In genomic region chr19:3853891-3854290, GRCm38 (mm10) we compare ENCODE assay signal across 9 mouse cellular contexts. TPM values are rescaled to one million over a fixed set of nuclear protein-coding genes. Genes with fewer than 3 reads are reported as not detected.
DNase-seq lines count a peak whose midpoint lies in the region; ATAC-seq and TF ChIP-seq lines count a peak whose summit lies in the region.
"Had no signal": no experiment of that assay in that cellular context is flagged by ENCODE, and none has a peak within 500 bp of the region (broad histone marks: within the 10 kb centered on the region; RNA-seq: fewer than 3 reads in every experiment).

No protein-coding gene starts in this region.

- peak; percentile 88 for DNase-seq in liver, adult 2 months (ENCODE audit: extremely low read depth, low read depth, low spot score)
- DNase-seq in liver: no peak
- peak; percentile 71 to 72 for DNase-seq in adrenal gland, postnatal 36 days
- DNase-seq in hindbrain, postnatal 0 days (ENCODE audit: low spot score): peak; percentile 41
- peak; percentile 32 for DNase-seq in midbrain, postnatal 0 days (ENCODE audit: low spot score)
- DNase-seq in heart, postnatal 36 days: no peak
- DNase-seq in spleen, adult 12 weeks (ENCODE audit: low spot score): no peak
- DNase-seq: thymus, adult 18-20 months had no signal

- no peak for ATAC-seq in hindbrain, postnatal 0 days
- ATAC-seq in midbrain, postnatal 0 days (ENCODE audit: low FRiP score): no peak

- no peak overlapping the region for H3K27ac ChIP-seq in liver, adult 2 months (replicated peaks; ENCODE audit: insufficient read depth, low read depth, low read length)
- H3K27ac ChIP-seq in hindbrain, postnatal 0 days: no peak overlapping the region
- no peak overlapping the region for H3K27ac ChIP-seq in midbrain, postnatal 0 days (ENCODE audit: low read depth, low read length)
- H3K27ac ChIP-seq: macrophage had no signal

- no peaks in the 10 kb centered on the region for H3K36me3 ChIP-seq in liver, adult 2 months (ENCODE audit: control insufficient read depth, insufficient read depth, low read length)
- H3K36me3 ChIP-seq in hindbrain, postnatal 0 days (ENCODE audit: insufficient read depth, low read length): no peaks in the 10 kb centered on the region
- H3K36me3 ChIP-seq in midbrain, postnatal 0 days (ENCODE audit: insufficient read depth, low read length): no peaks in the 10 kb centered on the region

- WGBS in liver, adult 2 months: 39% methylated on average over 1 of the region's 1 CpGs
- WGBS in hindbrain, postnatal 0 days: 64% methylated on average over 1 of the region's 1 CpGs
- WGBS in midbrain, postnatal 0 days: 76% methylated on average over 1 of the region's 1 CpGs

- TF ChIP-seq POLR2A in liver, adult 2 months (IDR thresholded peaks at IDR 0.05; ENCODE audit: extremely low read depth, insufficient read depth, low read length): no peak

- H3K27me3 ChIP-seq in liver, adult 2 months (ENCODE audit: control insufficient read depth, insufficient read depth, low read length): no peaks in the 10 kb centered on the region
- no peaks in the 10 kb centered on the region for H3K27me3 ChIP-seq in hindbrain, postnatal 0 days (ENCODE audit: insufficient read depth, low read length)
- H3K27me3 ChIP-seq in midbrain, postnatal 0 days (ENCODE audit: insufficient read depth, low read length): no peaks in the 10 kb centered on the region

- no peak overlapping the region for H3K9ac ChIP-seq in liver, adult 2 months (ENCODE audit: low read depth, low read length)
- H3K9ac ChIP-seq in hindbrain, postnatal 0 days (replicated peaks; ENCODE audit: low read length): no peak overlapping the region
- H3K9ac ChIP-seq in midbrain, postnatal 0 days (replicated peaks; ENCODE audit: low read length, poor library complexity, severe bottlenecking): no peak overlapping the region

- H3K4me1 ChIP-seq in liver, adult 2 months (ENCODE audit: control insufficient read depth, insufficient read depth, low read length): peaks cover 37% of the 10 kb centered on the region
- H3K4me1 ChIP-seq in hindbrain, postnatal 0 days (ENCODE audit: insufficient read depth, low read length): peaks cover 20% of the 10 kb centered on the region
- H3K4me1 ChIP-seq in midbrain, postnatal 0 days (ENCODE audit: insufficient read depth, low read length): peaks cover 14% of the 10 kb centered on the region

- intact Hi-C loops in heart, postnatal 36 days (cut with DNase I): loop anchor here (5.0 kb wide), 1 partner anchor 53 kb away; the partner anchor contains the start of gene Tcirg1

- H3K4me3 ChIP-seq in liver, adult 2 months (ENCODE audit: insufficient read depth, low read depth, low read length): no peak overlapping the region
- no peak overlapping the region; the same call in 1 of the 2 replicates for H3K4me3 ChIP-seq in hindbrain, postnatal 0 days (ENCODE audit: low read length)
- peak overlapping the region; percentile 5; the same call in 1 of the 2 replicates for H3K4me3 ChIP-seq in midbrain, postnatal 0 days (ENCODE audit: low read depth, low read length)

- TF ChIP-seq CTCF in liver, adult 2 months (IDR thresholded peaks at IDR 0.05; ENCODE audit: low read depth, low read length): no peak
- no peak for TF ChIP-seq CTCF in hindbrain, postnatal 0 days (IDR thresholded peaks at IDR 0.05; ENCODE audit: low read depth)
- TF ChIP-seq CTCF in midbrain, postnatal 0 days (IDR thresholded peaks at IDR 0.05): no peak

- H3K79me2 ChIP-seq in liver, adult 2 months (ENCODE audit: control insufficient read depth, insufficient read depth, low read length): peaks cover 28% of the 10 kb centered on the region; the same call in 1 of the 2 replicates

- no peaks in the 10 kb centered on the region for H3K9me3 ChIP-seq in hindbrain, postnatal 0 days (ENCODE audit: low read length)
- H3K9me3 ChIP-seq in midbrain, postnatal 0 days (ENCODE audit: low read length): no peaks in the 10 kb centered on the region

- H3K4me2 ChIP-seq in hindbrain, postnatal 0 days (ENCODE audit: low read depth, low read length): peak overlapping the region; percentile 74
- peak overlapping the region; percentile 67 for H3K4me2 ChIP-seq in midbrain, postnatal 0 days (ENCODE audit: low read depth, low read length, poor library complexity, severe bottlenecking)

RNA-seq across cellular contexts. Expression of gene Chka, which starts 2.3 kb away (rescaled TPM):
- total RNA-seq in liver, adult 2 months (2014; rRNA removed): 11.9 and 26.0 TPM in 2 replicates
- polyA plus RNA-seq in liver, adult 2 months (2012; rRNA removed): 56.7 and 62.0 TPM in 2 replicates
- total RNA-seq in adrenal gland, postnatal 36 days (2021): 100 to 1,000 TPM; 112 to 133 TPM
- 57.3 and 68.9 TPM in 2 replicates for total RNA-seq in hindbrain, postnatal 0 days (2014; rRNA removed)
- 53.9 and 57.3 TPM in 2 replicates for polyA plus RNA-seq in hindbrain, postnatal 0 days (2015; fragmentation: Nextera tagmentation; extraction: Ambion mirVana)
- total RNA-seq in midbrain, postnatal 0 days (2014; rRNA removed): 62.7 and 69.1 TPM in 2 replicates
- 49.6 and 56.3 TPM in 2 replicates for polyA plus RNA-seq in midbrain, postnatal 0 days (2015; fragmentation: Nextera tagmentation; extraction: Ambion mirVana)
- total RNA-seq in heart, postnatal 36 days (2021): 10 to 100 TPM; 10.5 to 11.5 TPM

RNA-seq across cellular contexts. Expression of gene Tcirg1, which starts 53.0 kb away (rescaled TPM):
- total RNA-seq in liver, adult 2 months (2014; rRNA removed): 34.3 and 35.6 TPM in 2 replicates
- polyA plus RNA-seq in liver, adult 2 months (2012; rRNA removed): 76.3 and 123 TPM in 2 replicates
- 10 to 100 TPM; 57.7 to 65.9 TPM for total RNA-seq in adrenal gland, postnatal 36 days (2021)
- total RNA-seq in hindbrain, postnatal 0 days (2014; rRNA removed): 35.4 and 44.0 TPM in 2 replicates
- 16.8 and 17.3 TPM in 2 replicates for polyA plus RNA-seq in hindbrain, postnatal 0 days (2015; fragmentation: Nextera tagmentation; extraction: Ambion mirVana)
- 26.0 and 37.5 TPM in 2 replicates for total RNA-seq in midbrain, postnatal 0 days (2014; rRNA removed)
- polyA plus RNA-seq in midbrain, postnatal 0 days (2015; fragmentation: Nextera tagmentation; extraction: Ambion mirVana): 13.2 and 14.1 TPM in 2 replicates
- total RNA-seq in heart, postnatal 36 days (2021): 10 to 100 TPM in 1 of 2 experiments, 1 to 10 TPM in 1; 9.1 to 17.7 TPM

RNA-seq across cellular contexts. Expression of gene Ndufs8, which starts 58.7 kb away (rescaled TPM):
- 197 and 213 TPM in 2 replicates for total RNA-seq in liver, adult 2 months (2014; rRNA removed)
- polyA plus RNA-seq in liver, adult 2 months (2012; rRNA removed): 266 and 295 TPM in 2 replicates
- 100 to 1,000 TPM; 331 to 356 TPM for total RNA-seq in adrenal gland, postnatal 36 days (2021)
- total RNA-seq in hindbrain, postnatal 0 days (2014; rRNA removed): 212 and 221 TPM in 2 replicates
- polyA plus RNA-seq in hindbrain, postnatal 0 days (2015; fragmentation: Nextera tagmentation; extraction: Ambion mirVana): 366 and 367 TPM in 2 replicates
- total RNA-seq in midbrain, postnatal 0 days (2014; rRNA removed): 165 and 197 TPM in 2 replicates
- polyA plus RNA-seq in midbrain, postnatal 0 days (2015; fragmentation: Nextera tagmentation; extraction: Ambion mirVana): 292 and 333 TPM in 2 replicates
- 100 to 1,000 TPM; 508 to 532 TPM for total RNA-seq in heart, postnatal 36 days (2021)

Comparison
In these comparisons a context has a peak if more than half of its experiments do, and no peak if none do; other contexts are left out.
1. DNase-seq: peak in liver, adult 2 months (single experiment), adrenal gland, postnatal 36 days (2 of 2), hindbrain, postnatal 0 days (single experiment) and midbrain, postnatal 0 days (single experiment); none in liver (single experiment), heart, postnatal 36 days (0 of 2) and spleen, adult 12 weeks (single experiment).